Mouse (Mus musculus): Measurements from ENCODE around the gene Bsn.

DNA sequence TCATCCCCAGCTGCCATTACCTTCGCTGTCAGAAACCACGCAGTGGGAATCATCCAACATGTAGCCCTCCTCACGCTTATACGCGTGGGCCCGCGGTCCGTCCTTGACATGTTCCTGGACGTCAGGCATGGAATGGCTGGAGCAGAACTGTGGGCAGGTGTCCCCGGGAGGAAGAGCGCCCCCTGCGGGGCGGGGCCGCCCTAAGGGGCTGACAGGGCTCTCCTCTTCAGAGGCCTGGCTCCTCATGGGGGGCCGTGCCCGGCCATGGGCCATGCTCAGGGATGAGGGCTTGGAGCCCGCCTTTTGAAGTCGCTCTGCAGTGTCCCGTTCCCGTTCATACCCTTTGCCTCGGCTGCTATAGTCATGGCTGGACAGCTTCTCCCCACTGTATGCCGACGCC is 84.1 kb downstream of the Bsn start:
- TF ChIP-seq POLR2A (IDR thresholded peaks at IDR 0.05; ENCODE audit: insufficient read length, low read depth) (no peak), MAX (IDR thresholded peaks at IDR 0.05; ENCODE audit: low read depth) (no peak), REST (IDR thresholded peaks at IDR 0.05; ENCODE audit: insufficient read depth, insufficient read length) (no peak)
